Mouse (Mus musculus): ENCODE measurements around the gene Cers1. TPM values are rescaled to one million over a fixed set of nuclear protein-coding genes. Genes with fewer than 3 reads are reported as not detected.

Cers1 gene
- not detected for total RNA-seq (2023)

DNA sequence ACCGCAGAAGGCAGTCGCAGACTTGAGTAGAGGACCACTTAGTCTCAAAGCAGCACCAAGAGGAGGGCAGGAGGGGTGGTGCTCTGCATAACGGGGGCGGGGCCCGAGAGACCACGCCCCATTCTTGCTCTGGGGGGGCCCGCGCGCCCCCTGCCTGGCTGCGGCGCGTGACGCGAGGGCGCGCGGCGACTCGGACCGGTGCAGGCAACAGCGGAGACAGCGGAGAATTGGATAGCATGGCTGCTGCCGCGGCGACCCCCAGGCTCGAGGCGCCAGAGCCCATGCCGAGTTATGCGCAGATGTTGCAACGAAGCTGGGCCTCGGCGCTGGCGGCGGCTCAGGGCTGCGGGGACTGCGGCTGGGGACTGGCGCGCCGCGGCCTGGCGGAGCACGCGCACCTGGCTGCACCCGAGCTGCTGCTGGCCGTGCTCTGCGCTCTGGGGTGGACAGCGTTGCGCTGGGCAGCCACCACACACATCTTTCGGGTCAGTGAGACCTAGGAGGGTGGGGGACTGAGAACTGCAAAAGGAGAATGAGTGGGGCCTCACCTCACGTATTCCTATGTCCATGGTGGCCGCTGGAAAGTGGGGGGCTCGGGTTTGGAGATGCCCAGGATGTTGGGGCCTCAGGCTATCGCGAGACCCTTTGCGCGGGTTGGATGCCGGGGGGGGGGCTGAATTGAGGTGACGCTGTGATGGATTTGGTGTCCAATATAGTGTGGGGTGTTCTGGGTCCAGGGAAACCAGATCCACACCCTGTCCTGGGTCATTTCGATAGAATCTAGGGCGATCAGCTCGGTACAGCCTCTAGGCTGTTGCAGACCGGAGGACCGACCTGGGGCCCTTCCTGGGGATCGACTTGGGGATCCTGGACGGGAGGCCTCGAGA is at the start of gene Cers1:
Gene Cers1, plus strand, starts transcription at position 152 of the 887 bp plus-strand sequence.

GRCm38 (mm10) chr8:70282603-70283135 is 32.9 kb upstream of the Cers1 start, which contains the start of gene Homer3:
TSS of gene Homer3 (plus strand) at chr8:70282827.

GRCm38 (mm10) chr8:70302358-70302890 is 13.2 kb upstream of the Cers1 start, which contains the start of the genes Ddx49 and Cope:
TSS of gene Ddx49 (minus strand) at chr8:70302489.
TSS of gene Cope (plus strand) at chr8:70302518.

GRCm38 (mm10) chr8:70329124-70329834 is 13.7 kb downstream of the Cers1 start, which contains the start of gene Gdf1:
TSS of gene Gdf1 (plus strand) at chr8:70329817.

GRCm38 (mm10) chr8:70353194-70353817 is 37.7 kb downstream of the Cers1 start, which contains the start of gene Upf1:
TSS of gene Upf1 (minus strand) at chr8:70353278.

DNA sequence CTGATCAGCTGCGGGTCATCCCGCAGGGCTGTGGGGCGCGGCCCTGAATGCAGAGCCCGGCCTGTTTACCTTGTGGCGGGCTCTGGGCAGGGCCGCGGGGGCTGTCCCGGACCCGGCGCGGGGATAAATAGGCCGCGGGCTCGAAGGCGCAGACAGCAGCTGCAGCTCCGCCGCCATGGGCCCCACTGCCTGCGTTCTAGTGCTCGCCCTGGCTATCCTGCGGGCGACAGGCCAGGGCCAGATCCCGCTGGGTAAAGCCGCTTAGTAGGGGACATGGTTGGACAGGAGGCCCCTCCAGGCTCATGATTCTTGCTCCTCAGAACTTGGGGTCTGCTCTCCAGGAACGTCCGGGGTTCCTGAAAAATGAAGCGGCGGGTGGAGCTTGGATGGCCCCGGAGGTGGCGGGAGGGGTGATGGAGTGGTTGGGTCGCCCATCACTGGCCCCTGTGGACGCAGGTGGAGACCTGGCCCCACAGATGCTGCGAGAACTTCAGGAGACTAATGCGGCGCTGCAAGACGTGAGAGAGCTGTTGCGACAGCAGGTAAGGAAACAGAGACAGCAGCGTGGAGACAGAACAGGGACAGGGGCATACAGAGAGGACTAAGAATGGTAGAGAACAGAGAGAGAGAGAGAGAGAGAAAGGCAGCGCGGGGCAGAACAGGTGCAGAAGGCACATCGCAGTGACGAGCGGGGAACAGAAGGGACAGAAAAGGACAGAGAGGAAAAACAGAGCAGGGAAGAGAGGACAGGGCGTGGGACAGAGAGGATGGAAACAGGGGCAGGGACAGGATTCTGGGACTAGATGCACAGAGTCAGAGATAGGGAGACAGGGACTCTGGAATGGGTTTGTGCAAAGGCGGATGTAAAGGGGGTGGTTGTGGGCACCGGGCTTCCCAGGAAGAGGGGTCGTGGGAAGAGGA is 58.1 kb downstream of the Cers1 start, which contains the start of gene Comp:
Gene Comp, plus strand, starts transcription at position 162 of the 921 bp plus-strand sequence.

Other genes with a start within 250 kb of the Cers1 start
- gene Tm6sf2, start 242.9 kb upstream of the Cers1 start, total RNA-seq (2023): not detected
- gene Hapln4, start 232.3 kb upstream of the Cers1 start, total RNA-seq (2023): not detected
- gene Ncan, start 194.9 kb upstream of the Cers1 start, total RNA-seq (2023): not detected
- gene Nr2c2ap, start 184.4 kb upstream of the Cers1 start, total RNA-seq (2023): 10 to 100 TPM in 1 of 2 experiments, 1 to 10 TPM in 1; 9.9 to 12.9 TPM
- gene Rfxank, start 176.6 kb upstream of the Cers1 start, total RNA-seq (2023): 10 to 100 TPM in 1 of 2 experiments, 1 to 10 TPM in 1; 9.8 to 16.9 TPM
- 10 to 100 TPM; 35.8 to 41.5 TPM for gene Borcs8, start 176.3 kb upstream of the Cers1 start, total RNA-seq (2023)
- under 1 TPM; 0.53 to 0.78 TPM for gene Mef2b, start 176.1 kb upstream of the Cers1 start, total RNA-seq (2023)
- gene Tmem161a, start 143.4 kb upstream of the Cers1 start, total RNA-seq (2023): 10 to 100 TPM; 22.8 to 24.0 TPM
- 1 to 10 TPM; 1.9 to 2.6 TPM for gene Slc25a42, start 103.5 kb upstream of the Cers1 start, total RNA-seq (2023)
- 10 to 100 TPM; 27.7 to 31.9 TPM for gene Sugp2, start 81.5 kb upstream of the Cers1 start, total RNA-seq (2023)
- gene Armc6, start 81.3 kb upstream of the Cers1 start, total RNA-seq (2023): 1 to 10 TPM; 4.2 to 5.7 TPM
- gene Homer3, start 32.9 kb upstream of the Cers1 start, total RNA-seq (2023): 1 to 10 TPM; 8.3 to 9.6 TPM
- gene Ddx49, start 13.3 kb upstream of the Cers1 start, total RNA-seq (2023): 10 to 100 TPM; 32.1 to 32.3 TPM
- gene Cope, start 13.3 kb upstream of the Cers1 start, total RNA-seq (2023): 100 to 1,000 TPM; 104 to 110 TPM
- not detected for gene Gdf1, start 14.0 kb downstream of the Cers1 start, total RNA-seq (2023)
- 10 to 100 TPM; 49.1 to 49.4 TPM for gene Upf1, start 37.5 kb downstream of the Cers1 start, total RNA-seq (2023)
- under 1 TPM; 0.24 to 0.78 TPM for gene Comp, start 57.8 kb downstream of the Cers1 start, total RNA-seq (2023)
- gene Crtc1, start 123.8 kb downstream of the Cers1 start, total RNA-seq (2023): 1 to 10 TPM; 4.6 to 6.1 TPM
- gene Klhl26, start 161.2 kb downstream of the Cers1 start, total RNA-seq (2023): 1 to 10 TPM; 2.8 to 3.1 TPM
- gene Tmem59l, start 171.6 kb downstream of the Cers1 start, total RNA-seq (2023): not detected
- gene Crlf1, start 177.4 kb downstream of the Cers1 start, total RNA-seq (2023): not detected
- gene Rex1bd, start 191.0 kb downstream of the Cers1 start, total RNA-seq (2023): 10 to 100 TPM; 34.2 to 41.7 TPM
- 1,000 to 10,000 TPM; 1,079 to 1,154 TPM for gene Uba52, start 195.0 kb downstream of the Cers1 start, total RNA-seq (2023)
- 100 to 1,000 TPM; 180 to 195 TPM for gene Fkbp8, start 211.9 kb downstream of the Cers1 start, total RNA-seq (2023)
- 10 to 100 TPM; 35.5 to 41.3 TPM for gene Kxd1, start 212.2 kb downstream of the Cers1 start, total RNA-seq (2023)
- gene Ell, start 223.7 kb downstream of the Cers1 start, total RNA-seq (2023): 10 to 100 TPM; 45.8 to 47.5 TPM